Mouse (Mus musculus) heart, embryonic 14.5 days (tissue): ENCODE data around the gene Mpp2. TPM values are rescaled to one million over a fixed set of nuclear protein-coding genes. Genes with fewer than 3 reads are reported as not detected.

Experiments
- ATAC-seq: fragments of 200-750 bp; cut with Nextera tagmentation; 2 replicates; pipeline ENCODE4 v1.8.0; 2017; ENCODE audit warnings: low read depth, moderate TSS enrichment; ENCODE audit not compliant: insufficient number of reproducible peaks, insufficient read depth, low FRiP score
- H3K27ac ChIP-seq, 2 experiments: fragments of 200-500 bp in 1 of 2; fragments of 300-500 bp in 1 of 2; sonication (generic) in 1 of 2; replicated peaks in 1 of 2; 2 replicates each; pipeline ENCODE4 v1.5.1; 2012 to 2014; ENCODE audit warnings: low read depth in 2 of 2, low read length in 2 of 2, control low read depth in 1 of 2, mild to moderate bottlenecking in 1 of 2, mixed read lengths in 1 of 2; ENCODE audit not compliant: control insufficient read depth in 1 of 2, insufficient read depth in 1 of 2
- H3K27me3 ChIP-seq: fragments of 300-500 bp; sonication (generic); 2 replicates; pipeline ENCODE4 v1.6.1; 2014; ENCODE audit warnings: mild to moderate bottlenecking, low read length, control low read depth; ENCODE audit not compliant: control insufficient read depth, insufficient read depth
- H3K36me3 ChIP-seq: fragments of 300-500 bp; sonication (generic); 2 replicates; pipeline ENCODE4 v1.6.1; 2014; ENCODE audit warnings: mild to moderate bottlenecking, control low read depth, low read length, mixed read lengths; ENCODE audit not compliant: control insufficient read depth, insufficient read depth
- H3K4me1 ChIP-seq, 2 experiments: fragments of 200-500 bp in 1 of 2; fragments of 300-500 bp in 1 of 2; sonication (generic) in 1 of 2; 2 replicates each; pipeline ENCODE4 v1.6.1; 2012 to 2014; ENCODE audit warnings: low read length in 2 of 2, control low read depth in 1 of 2, mixed read lengths in 1 of 2; ENCODE audit not compliant: control insufficient read depth in 2 of 2, insufficient read depth in 2 of 2
- H3K4me2 ChIP-seq: fragments of 300-500 bp; sonication (generic); 2 replicates; pipeline ENCODE4 v1.6.1; 2014; ENCODE audit warnings: mild to moderate bottlenecking, low read length
- H3K4me3 ChIP-seq, 2 experiments: fragments of 200-500 bp in 1 of 2; fragments of 300-500 bp in 1 of 2; sonication (generic) in 1 of 2; 2 replicates each; pipeline ENCODE4 v1.5.1; 2012 to 2014; ENCODE audit warnings: low read length in 2 of 2, mild to moderate bottlenecking in 2 of 2, control low read depth in 1 of 2, low read depth in 1 of 2, moderate library complexity in 1 of 2; ENCODE audit not compliant: control insufficient read depth in 1 of 2, insufficient read depth in 1 of 2
- H3K9ac ChIP-seq: fragments of 300-500 bp; sonication (generic); 2 replicates; pipeline ENCODE4 v1.6.1; 2014; ENCODE audit warnings: mild to moderate bottlenecking, low read length
- H3K9me3 ChIP-seq: fragments of 300-500 bp; sonication (generic); 2 replicates; pipeline ENCODE4 v1.6.1; 2016; ENCODE audit warnings: low read length, control low read depth; ENCODE audit not compliant: control insufficient read depth
- WGBS: fragments of 180-500 bp; shearing (Covaris S2); extraction: QIAGEN DNeasy Blood & Tissue Kit; methylation state at CpG from one replicate; pipeline ENCODE4 v1.1.7; 2014; 5-methylcytosine and 5-hydroxymethylcytosine counted together
- polyA plus RNA-seq: library from polyadenylated mRNA; unstranded; fragments of >200 nt; fragmentation: Nextera tagmentation; extraction: Ambion mirVana; gene quantifications from 2 replicates; pipeline ENCODE4 v1.2.1, GENCODE M21; 2014

Gene Mpp2
- polyA plus RNA-seq, 1 experiment from 2014 or later: 6.0 TPM

- Histone ChIP-seq H3K9ac (no peak overlapping the region), H3K27ac (no peak overlapping the region), H3K27me3 (no peaks in the 10 kb centered on the region), H3K4me3 (no peak overlapping the region), H3K4me1 (peaks cover 8 to 10% of the 10 kb centered on the region in 2 experiments; a peak in 2 of 4 replicates), H3K9me3 (no peaks in the 10 kb centered on the region), H3K36me3 (peaks cover 6% of the 10 kb centered on the region; the same call in 1 of the 2 replicates), H3K4me2 (no peak overlapping the region)
- WGBS: 72% methylated on average over 8 of the region's 8 CpGs
- ATAC-seq: no peak
Observed at GRCm38 (mm10) chr11:102011510-102011909, 76.8 kb downstream of the Mpp2 start.

- H3K4me2 ChIP-seq: no peak overlapping the region
- no peak overlapping the region for H3K4me3 ChIP-seq
- H3K36me3 ChIP-seq: peaks cover 6% of the 10 kb centered on the region; the same call in 1 of the 2 replicates
- H3K27ac ChIP-seq: no peak overlapping the region
- 74% methylated on average over 13 of the region's 13 CpGs for WGBS
- no peaks in the 10 kb centered on the region for H3K9me3 ChIP-seq
- no peaks in the 10 kb centered on the region for H3K27me3 ChIP-seq
- no peak overlapping the region for H3K9ac ChIP-seq
- ATAC-seq: no peak
- H3K4me1 ChIP-seq: peaks cover 4 to 8% of the 10 kb centered on the region in 2 experiments; a peak in 1 of 4 replicates
Observed at GRCm38 (mm10) chr11:102010140-102010539, 78.2 kb downstream of the Mpp2 start.

- Histone ChIP-seq H3K9ac (peak overlapping the region; percentile 16; the same call in 1 of the 2 replicates), H3K4me3 (no peak overlapping the region), H3K36me3 (peaks cover 6% of the 10 kb centered on the region; the same call in 1 of the 2 replicates), H3K27ac (peak overlapping the region; percentile 8 to 38; a peak in 1 of 4 replicates), H3K4me2 (no peak overlapping the region), H3K9me3 (no peaks in the 10 kb centered on the region), H3K27me3 (no peaks in the 10 kb centered on the region), H3K4me1 (peaks cover 4 to 8% of the 10 kb centered on the region in 2 experiments; a peak in 1 of 4 replicates)
- peak; percentile 52 for ATAC-seq
- 61% methylated on average over 15 of the region's 15 CpGs for WGBS
Observed at GRCm38 (mm10) chr11:102008954-102009637, 79.2 kb downstream of the Mpp2 start.

- H3K4me1 ChIP-seq: peaks cover 4 to 8% of the 10 kb centered on the region in 2 experiments; a peak in 1 of 4 replicates
- H3K36me3 ChIP-seq: peaks cover 6% of the 10 kb centered on the region; the same call in 1 of the 2 replicates
- no peak for ATAC-seq
- no peak overlapping the region for H3K9ac ChIP-seq
- no peaks in the 10 kb centered on the region for H3K27me3 ChIP-seq
- H3K4me3 ChIP-seq: no peak overlapping the region
- 90% methylated on average over 8 of the region's 8 CpGs for WGBS
- no peak overlapping the region for H3K4me2 ChIP-seq
- no peaks in the 10 kb centered on the region for H3K9me3 ChIP-seq
- 0 out of 4 replicates have a peak overlapping the region, but pooled peaks of 1 of the 2 experiments have one; percentile 38 for H3K27ac ChIP-seq
Observed at GRCm38 (mm10) chr11:102008372-102008771, 79.9 kb downstream of the Mpp2 start.

Other genes starting within 250 kb of the Mpp2 start
- 13.8 and 13.9 TPM in 2 replicates for gene Meox1, start 194.1 kb downstream of the Mpp2 start, polyA plus RNA-seq
- gene Sost, start 121.5 kb downstream of the Mpp2 start, polyA plus RNA-seq: 0.12 and 0.55 TPM in 2 replicates
- gene Cfap97d1, start 104.2 kb downstream of the Mpp2 start, polyA plus RNA-seq: not detected in 2 replicates
- 56.4 and 58.9 TPM in 2 replicates for gene Dusp3, start 101.5 kb downstream of the Mpp2 start, polyA plus RNA-seq
- 2.9 and 3.3 TPM in 2 replicates for gene Mpp3, start 60.1 kb downstream of the Mpp2 start, polyA plus RNA-seq
- 4.2 and 4.8 TPM in 2 replicates for gene Cd300lg, start 47.0 kb downstream of the Mpp2 start, polyA plus RNA-seq
- not detected in 2 replicates for gene Ppy, start 12.8 kb upstream of the Mpp2 start, polyA plus RNA-seq
- not detected in 2 replicates for gene Pyy, start 19.3 kb upstream of the Mpp2 start, polyA plus RNA-seq
- not detected in 2 replicates for gene Nags, start 57.0 kb upstream of the Mpp2 start, polyA plus RNA-seq
- 28.2 and 34.1 TPM in 2 replicates for gene Tmem101, start 67.9 kb upstream of the Mpp2 start, polyA plus RNA-seq
- 60.3 and 62.1 TPM in 2 replicates for gene Lsm12, start 96.8 kb upstream of the Mpp2 start, polyA plus RNA-seq
- 24.8 and 27.8 TPM in 2 replicates for gene G6pc3, start 101.1 kb upstream of the Mpp2 start, polyA plus RNA-seq
- 52.1 and 54.5 TPM in 2 replicates for gene Hdac5, start 141.7 kb upstream of the Mpp2 start, polyA plus RNA-seq
- 8.7 and 10.3 TPM in 2 replicates for gene BC030867, start 160.4 kb upstream of the Mpp2 start, polyA plus RNA-seq
- gene Asb16, start 180.2 kb upstream of the Mpp2 start, polyA plus RNA-seq: 0.09 and 0.11 TPM in 2 replicates
- 39.1 and 46.5 TPM in 2 replicates for gene Tmub2, start 196.4 kb upstream of the Mpp2 start, polyA plus RNA-seq
- gene Atxn7l3, start 208.1 kb upstream of the Mpp2 start, polyA plus RNA-seq: 7.0 and 10.6 TPM in 2 replicates
- 50.2 and 53.6 TPM in 2 replicates for gene Ubtf, start 231.2 kb upstream of the Mpp2 start, polyA plus RNA-seq